Mouse (Mus musculus) intestine, embryonic 14.5 days (tissue): ENCODE measurements around the gene Gm21876. TPM values are rescaled to one million over a fixed set of nuclear protein-coding genes. Genes with fewer than 3 reads are reported as not detected.
"Not testable (repeated sequence)": the region's sequence is repeated elsewhere in the genome, so short reads cannot be mapped to it uniquely, and the experiment has no call there.

Experiments
- ATAC-seq: fragments of 200-750 bp; cut with Nextera tagmentation; replicated peaks from 2 replicates; pipeline ENCODE4 v1.8.0; 2017; ENCODE audit warnings: low read depth, moderate number of reproducible peaks, moderate TSS enrichment, moderate library complexity; ENCODE audit not compliant: low FRiP score, low TSS enrichment
- DNase-seq: peaks from one replicate; pipeline ENCODE4 v3.0.0-alpha.2; 2018; ENCODE audit warnings: low spot score
- H3K27ac ChIP-seq: fragments of 300-500 bp; sonication (generic); 2 replicates; pipeline ENCODE4 v1.5.1; 2014; ENCODE audit warnings: low read depth, mild to moderate bottlenecking, control low read depth
- H3K27me3 ChIP-seq: fragments of 300-500 bp; sonication (generic); replicated peaks from 2 replicates; pipeline ENCODE4 v1.6.1; 2014; ENCODE audit warnings: low read length, control low read depth; ENCODE audit not compliant: control insufficient read depth, insufficient read depth
- H3K36me3 ChIP-seq: fragments of 300-500 bp; sonication (generic); 2 replicates; pipeline ENCODE4 v1.6.1; 2014; ENCODE audit warnings: low read length, control low read depth; ENCODE audit not compliant: control insufficient read depth, insufficient read depth
- H3K4me1 ChIP-seq: fragments of 300-500 bp; sonication (generic); replicated peaks from 2 replicates; pipeline ENCODE4 v1.6.1; 2014; ENCODE audit warnings: low read length, control low read depth, mixed read lengths; ENCODE audit not compliant: control insufficient read depth, insufficient read depth
- H3K4me2 ChIP-seq: fragments of 300-500 bp; sonication (generic); 2 replicates; pipeline ENCODE4 v1.6.1; 2014; ENCODE audit warnings: low read length
- H3K4me3 ChIP-seq: fragments of 300-500 bp; sonication (generic); 2 replicates; pipeline ENCODE4 v1.5.1; 2014; ENCODE audit warnings: low read depth, low read length, control low read depth, mixed read lengths
- H3K9ac ChIP-seq: fragments of 300-500 bp; sonication (generic); 2 replicates; pipeline ENCODE4 v1.6.1; 2014; ENCODE audit warnings: mild to moderate bottlenecking, low read length
- H3K9me3 ChIP-seq: fragments of 300-500 bp; sonication (generic); 2 replicates; pipeline ENCODE4 v1.6.1; 2016; ENCODE audit warnings: low read length, control low read depth; ENCODE audit not compliant: control insufficient read depth
- WGBS: fragments of 180-500 bp; shearing (Covaris S2); extraction: QIAGEN DNeasy Blood & Tissue Kit; methylation state at CpG from one replicate; pipeline ENCODE4 v1.1.7; 2014; 5-methylcytosine and 5-hydroxymethylcytosine counted together
- polyA plus RNA-seq: library from polyadenylated mRNA; unstranded; fragments of >200 nt; fragmentation: Nextera tagmentation; extraction: Ambion mirVana; gene quantifications from 2 replicates; pipeline ENCODE4 v1.2.1, GENCODE M21; 2014

Gene Gm21876
- not detected in 2 replicates for polyA plus RNA-seq

DNA sequence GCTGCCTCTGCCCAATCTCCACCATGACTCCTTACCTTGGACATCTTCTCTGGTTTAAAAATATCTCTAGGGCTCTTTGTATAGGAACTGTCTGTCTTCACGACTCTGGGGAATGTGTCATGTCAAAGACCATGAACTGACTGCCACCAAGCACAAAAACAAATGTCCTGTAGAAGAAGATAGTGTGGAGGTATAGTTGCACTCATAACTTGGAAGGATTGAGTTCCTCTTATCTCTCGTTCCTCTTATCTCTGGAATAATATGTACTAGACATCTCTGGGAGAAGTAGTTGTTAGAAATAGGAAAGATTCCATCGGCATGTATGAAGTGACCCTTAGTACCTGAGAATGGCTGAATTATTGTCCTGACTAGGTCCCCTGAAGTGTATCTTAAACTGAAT, at the start of gene Gm21876:
TSS of gene Gm21876 (minus strand) at position 101 of the 400 bp plus-strand sequence.
- DNase-seq: no peak
- 75% methylated on average over 3 of the region's 3 CpGs for WGBS

GRCm38 (mm10) chrX:21220422-21220821, 45.0 kb upstream of the Gm21876 start:
- H3K27ac ChIP-seq: no peak overlapping the region
- 78% methylated on average over 3 of the region's 3 CpGs for WGBS
- no peak overlapping the region for H3K9ac ChIP-seq
- no peak overlapping the region for H3K4me2 ChIP-seq
- no peaks in the 10 kb centered on the region for H3K9me3 ChIP-seq
- no peak overlapping the region for H3K4me3 ChIP-seq
- DNase-seq: no peak
- no peak for ATAC-seq
- H3K27me3 ChIP-seq: no peaks in the 10 kb centered on the region
- H3K4me1 ChIP-seq: no peaks in the 10 kb centered on the region
- H3K36me3 ChIP-seq: no peaks in the 10 kb centered on the region

More for the DNA sequence above, at the start of gene Gm21876:
- Histone ChIP-seq H3K4me1 (no peaks in the 10 kb centered on the region), H3K27me3 (no peaks in the 10 kb centered on the region), H3K36me3 (no peaks in the 10 kb centered on the region), H3K9ac (no peak within 1 kb of the TSS), H3K27ac (no peak within 1 kb of the TSS), H3K4me3 (no peak within 1 kb of the TSS), H3K4me2 (no peak within 1 kb of the TSS), H3K9me3 (no peaks in the 10 kb centered on the region)
- no peak for ATAC-seq

DNA sequence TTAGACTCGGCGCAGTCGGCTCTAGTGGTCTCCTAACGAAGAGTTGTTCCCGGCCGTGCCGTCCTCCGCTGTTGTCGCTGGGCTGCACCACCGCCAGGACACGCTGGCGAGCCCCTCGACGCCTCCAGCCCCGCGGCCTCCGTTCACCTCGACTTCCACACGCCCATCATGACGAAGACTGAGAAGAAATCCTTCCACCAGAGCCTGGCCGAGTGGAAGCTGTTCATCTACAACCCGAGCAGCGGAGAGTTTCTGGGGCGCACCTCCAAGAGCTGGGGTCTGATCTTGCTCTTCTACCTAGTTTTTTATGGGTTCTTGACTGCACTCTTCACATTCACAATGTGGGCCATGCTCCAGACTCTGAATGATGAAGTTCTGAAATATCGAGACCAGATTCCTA, 28.8 kb downstream of the Gm21876 start:
- not testable (repeated sequence) for DNase-seq, H3K4me2 ChIP-seq, ATAC-seq, H3K36me3 ChIP-seq, H3K9me3 ChIP-seq, H3K27ac ChIP-seq, H3K4me1 ChIP-seq, H3K4me3 ChIP-seq, H3K27me3 ChIP-seq, H3K9ac ChIP-seq
- 94% methylated on average over 21 of the region's 25 CpGs for WGBS

Other genes with a start within 250 kb of the Gm21876 start
- gene Cfp, start 244.1 kb downstream of the Gm21876 start, polyA plus RNA-seq: 4.2 and 6.0 TPM in 2 replicates
- 6.2 and 7.2 TPM in 2 replicates for gene Elk1, start 225.0 kb downstream of the Gm21876 start, polyA plus RNA-seq
- gene Uxt, start 213.6 kb downstream of the Gm21876 start, polyA plus RNA-seq: 53.9 and 56.7 TPM in 2 replicates
- gene Zfp182, start 113.3 kb downstream of the Gm21876 start, polyA plus RNA-seq: 5.6 and 7.3 TPM in 2 replicates
- gene Spaca5, start 107.2 kb downstream of the Gm21876 start, polyA plus RNA-seq: not detected in 2 replicates
- 1.5 and 1.7 TPM in 2 replicates for gene Zfp300, start 86.1 kb downstream of the Gm21876 start, polyA plus RNA-seq
- gene Ssxa1, start 59.8 kb downstream of the Gm21876 start, polyA plus RNA-seq: not detected in 2 replicates